Mouse (Mus musculus): ENCODE data around the gene Lancl3. TPM values are rescaled to one million over a fixed set of nuclear protein-coding genes. Genes with fewer than 3 reads are reported as not detected.

The Lancl3 gene
- polyA plus RNA-seq, 1 experiment from 2014 or later: 0.52 TPM

Other genes starting within 250 kb of the Lancl3 start
- not detected in 2 replicates for gene Fthl17b, start 236.9 kb upstream of the Lancl3 start, polyA plus RNA-seq (2016; fragmentation: Nextera tagmentation; extraction: Ambion mirVana)
- gene Fthl17c, start 223.3 kb upstream of the Lancl3 start, polyA plus RNA-seq (2016; fragmentation: Nextera tagmentation; extraction: Ambion mirVana): not detected in 2 replicates
- not detected in 2 replicates for gene Fthl17d, start 213.1 kb upstream of the Lancl3 start, polyA plus RNA-seq (2016; fragmentation: Nextera tagmentation; extraction: Ambion mirVana)
- not detected in 2 replicates for gene Fthl17e, start 166.4 kb upstream of the Lancl3 start, polyA plus RNA-seq (2016; fragmentation: Nextera tagmentation; extraction: Ambion mirVana)
- not detected in 2 replicates for gene Fthl17f, start 136.9 kb upstream of the Lancl3 start, polyA plus RNA-seq (2016; fragmentation: Nextera tagmentation; extraction: Ambion mirVana)
- gene 4930402K13Rik, start 95.3 kb upstream of the Lancl3 start, polyA plus RNA-seq (2016; fragmentation: Nextera tagmentation; extraction: Ambion mirVana): not detected in 2 replicates
- gene Gm14862, start 57.0 kb downstream of the Lancl3 start, polyA plus RNA-seq (2016; fragmentation: Nextera tagmentation; extraction: Ambion mirVana): 2.8 and 3.0 TPM in 2 replicates
- gene Xk, start 72.9 kb downstream of the Lancl3 start, polyA plus RNA-seq (2016; fragmentation: Nextera tagmentation; extraction: Ambion mirVana): 32.7 and 34.8 TPM in 2 replicates
- gene H2al1m, start 83.9 kb downstream of the Lancl3 start, polyA plus RNA-seq (2016; fragmentation: Nextera tagmentation; extraction: Ambion mirVana): 1.8 and 2.4 TPM in 2 replicates
- not detected in 2 replicates for gene H2al1k, start 150.7 kb downstream of the Lancl3 start, polyA plus RNA-seq (2016; fragmentation: Nextera tagmentation; extraction: Ambion mirVana)